Mouse (Mus musculus): Measurements from ENCODE around the gene Mterf4. TPM values are rescaled to one million over a fixed set of nuclear protein-coding genes. Genes with fewer than 3 reads are reported as not detected.

Gene Mterf4
- polyA plus RNA-seq (2014; fragmentation: Nextera tagmentation; extraction: Ambion mirVana), result 28.6 and 31.3 TPM in 2 replicates

- H3K27me3 ChIP-seq (ENCODE audit: control insufficient read depth, insufficient read depth, low read length), result no peaks in the 10 kb centered on the region
- H3K36me3 ChIP-seq (ENCODE audit: control insufficient read depth, insufficient read depth, low read length), result peaks cover 31% of the 10 kb centered on the region
- peaks cover 7% of the 10 kb centered on the region; the same call in 1 of the 2 replicates for H3K4me1 ChIP-seq (ENCODE audit: control insufficient read depth, insufficient read depth, low read length)
- H3K9me3 ChIP-seq (ENCODE audit: control insufficient read depth, low read depth, low read length), result no peaks in the 10 kb centered on the region
- peak within 1 kb of the TSS; percentile 76 for H3K4me2 ChIP-seq (replicated peaks; ENCODE audit: low read depth, low read length)
- 7% methylated on average over 36 of the region's 36 CpGs for WGBS
- H3K9ac ChIP-seq (replicated peaks; ENCODE audit: low read depth, low read length), result peak within 1 kb of the TSS; percentile 52
- peak within 1 kb of the TSS; percentile 27; the same call in 1 of the 2 replicates for H3K27ac ChIP-seq (ENCODE audit: low read length)
- peak; percentile 94 for ATAC-seq (ENCODE audit: insufficient number of reproducible peaks, insufficient read depth, low FRiP score, low read depth)
- H3K4me3 ChIP-seq (ENCODE audit: low read depth, low read length), result peak within 1 kb of the TSS; percentile 95
Observed at GRCm38 (mm10) chr1:93305581-93306337, at the start of gene Mterf4. Gene Mterf4 (minus strand): TSS chr1:93305915.

GRCm38 (mm10) chr1:93352724-93353123 is 47.0 kb upstream of the Mterf4 start:
- H3K36me3 ChIP-seq (ENCODE audit: control insufficient read depth, insufficient read depth, low read length), result peaks cover 66% of the 10 kb centered on the region
- no peak overlapping the region for H3K9ac ChIP-seq (replicated peaks; ENCODE audit: low read depth, low read length)
- H3K27me3 ChIP-seq (ENCODE audit: control insufficient read depth, insufficient read depth, low read length), result no peaks in the 10 kb centered on the region
- 92% methylated on average over 2 of the region's 2 CpGs for WGBS
- no peak overlapping the region for H3K27ac ChIP-seq (ENCODE audit: low read length)
- ATAC-seq (ENCODE audit: insufficient number of reproducible peaks, insufficient read depth, low FRiP score, low read depth), result no peak
- H3K4me1 ChIP-seq (ENCODE audit: control insufficient read depth, insufficient read depth, low read length), result no peaks in the 10 kb centered on the region
- no peaks in the 10 kb centered on the region for H3K9me3 ChIP-seq (ENCODE audit: control insufficient read depth, low read depth, low read length)
- no peak overlapping the region for H3K4me3 ChIP-seq (ENCODE audit: low read depth, low read length)
- no peak overlapping the region for H3K4me2 ChIP-seq (replicated peaks; ENCODE audit: low read depth, low read length)

GRCm38 (mm10) chr1:93349701-93350100 is 44.0 kb upstream of the Mterf4 start:
- ATAC-seq (ENCODE audit: insufficient number of reproducible peaks, insufficient read depth, low FRiP score, low read depth), result no peak
- Histone ChIP-seq H3K27ac (ENCODE audit: low read length) (no peak overlapping the region), H3K27me3 (ENCODE audit: control insufficient read depth, insufficient read depth, low read length) (no peaks in the 10 kb centered on the region), H3K9ac (replicated peaks; ENCODE audit: low read depth, low read length) (no peak overlapping the region), H3K4me1 (ENCODE audit: control insufficient read depth, insufficient read depth, low read length) (0 out of 2 replicates have a peak, but pooled peaks cover under 1% of the 10 kb centered on the region), H3K4me2 (replicated peaks; ENCODE audit: low read depth, low read length) (no peak overlapping the region), H3K4me3 (ENCODE audit: low read depth, low read length) (no peak overlapping the region), H3K9me3 (ENCODE audit: control insufficient read depth, low read depth, low read length) (no peaks in the 10 kb centered on the region), H3K36me3 (ENCODE audit: control insufficient read depth, insufficient read depth, low read length) (peaks cover 59% of the 10 kb centered on the region)
- 85% methylated on average over 4 of the region's 4 CpGs for WGBS

- ATAC-seq (ENCODE audit: insufficient number of reproducible peaks, insufficient read depth, low FRiP score, low read depth), result no peak
- WGBS, result 88% methylated on average over 5 of the region's 5 CpGs
Observed at GRCm38 (mm10) chr1:93347176-93347575, 41.5 kb upstream of the Mterf4 start.

GRCm38 (mm10) chr1:93343504-93344047 is 37.9 kb upstream of the Mterf4 start:
- WGBS, result under 1% methylated on average over 39 of the region's 39 CpGs
- H3K27ac ChIP-seq (ENCODE audit: low read length), result peak overlapping the region; percentile 69; the same call in 1 of the 2 replicates
- no peaks in the 10 kb centered on the region for H3K27me3 ChIP-seq (ENCODE audit: control insufficient read depth, insufficient read depth, low read length)
- ATAC-seq (ENCODE audit: insufficient number of reproducible peaks, insufficient read depth, low FRiP score, low read depth), result peak; percentile 95
- H3K9ac ChIP-seq (replicated peaks; ENCODE audit: low read depth, low read length), result peak overlapping the region; percentile 65
- peak overlapping the region; percentile 79 for H3K4me2 ChIP-seq (replicated peaks; ENCODE audit: low read depth, low read length)
- H3K4me3 ChIP-seq (ENCODE audit: low read depth, low read length), result peak overlapping the region; percentile 93
- H3K36me3 ChIP-seq (ENCODE audit: control insufficient read depth, insufficient read depth, low read length), result peaks cover 16% of the 10 kb centered on the region
- no peaks in the 10 kb centered on the region for H3K9me3 ChIP-seq (ENCODE audit: control insufficient read depth, low read depth, low read length)
- peaks cover 11% of the 10 kb centered on the region; the same call in 1 of the 2 replicates for H3K4me1 ChIP-seq (ENCODE audit: control insufficient read depth, insufficient read depth, low read length)

More at GRCm38 (mm10) chr1:93347176-93347575, 41.5 kb upstream of the Mterf4 start:
- H3K9ac ChIP-seq (replicated peaks; ENCODE audit: low read depth, low read length), result no peak overlapping the region
- no peaks in the 10 kb centered on the region for H3K27me3 ChIP-seq (ENCODE audit: control insufficient read depth, insufficient read depth, low read length)
- no peaks in the 10 kb centered on the region for H3K9me3 ChIP-seq (ENCODE audit: control insufficient read depth, low read depth, low read length)
- H3K27ac ChIP-seq (ENCODE audit: low read length), result no peak overlapping the region
- H3K4me2 ChIP-seq (replicated peaks; ENCODE audit: low read depth, low read length), result no peak overlapping the region
- no peak overlapping the region for H3K4me3 ChIP-seq (ENCODE audit: low read depth, low read length)
- peaks cover 36% of the 10 kb centered on the region for H3K36me3 ChIP-seq (ENCODE audit: control insufficient read depth, insufficient read depth, low read length)
- H3K4me1 ChIP-seq (ENCODE audit: control insufficient read depth, insufficient read depth, low read length), result peaks cover 7% of the 10 kb centered on the region; the same call in 1 of the 2 replicates

GRCm38 (mm10) chr1:93342648-93343503 is 37.2 kb upstream of the Mterf4 start, which contains the start of the genes Ppp1r7 and Pask:
Gene Ppp1r7 (plus strand): TSS chr1:93342854.
Gene Pask (minus strand): TSS chr1:93343482.
- peak; percentile 96 for ATAC-seq (ENCODE audit: insufficient number of reproducible peaks, insufficient read depth, low FRiP score, low read depth)
- no peaks in the 10 kb centered on the region for H3K27me3 ChIP-seq (ENCODE audit: control insufficient read depth, insufficient read depth, low read length)
- under 1% methylated on average over 63 of the region's 63 CpGs for WGBS

GRCm38 (mm10) chr1:93334621-93335020 is 28.9 kb upstream of the Mterf4 start:
- Histone ChIP-seq H3K9ac (replicated peaks; ENCODE audit: low read depth, low read length) (no peak overlapping the region), H3K27ac (ENCODE audit: low read length) (no peak overlapping the region), H3K36me3 (ENCODE audit: control insufficient read depth, insufficient read depth, low read length) (peaks cover 20% of the 10 kb centered on the region; the same call in 1 of the 2 replicates), H3K9me3 (ENCODE audit: control insufficient read depth, low read depth, low read length) (no peaks in the 10 kb centered on the region), H3K4me2 (replicated peaks; ENCODE audit: low read depth, low read length) (no peak overlapping the region), H3K4me3 (ENCODE audit: low read depth, low read length) (no peak overlapping the region), H3K4me1 (ENCODE audit: control insufficient read depth, insufficient read depth, low read length) (no peaks in the 10 kb centered on the region), H3K27me3 (ENCODE audit: control insufficient read depth, insufficient read depth, low read length) (no peaks in the 10 kb centered on the region)
- 78% methylated on average over 2 of the region's 2 CpGs for WGBS
- ATAC-seq (ENCODE audit: insufficient number of reproducible peaks, insufficient read depth, low FRiP score, low read depth), result no peak

More at GRCm38 (mm10) chr1:93342648-93343503, 37.2 kb upstream of the Mterf4 start, which contains the start of the genes Ppp1r7 and Pask:
- H3K9me3 ChIP-seq (ENCODE audit: control insufficient read depth, low read depth, low read length), result no peaks in the 10 kb centered on the region
- peak within 1 kb of the TSS; percentile 79 for H3K4me2 ChIP-seq (replicated peaks; ENCODE audit: low read depth, low read length)
- peak within 1 kb of the TSS; percentile 65 for H3K9ac ChIP-seq (replicated peaks; ENCODE audit: low read depth, low read length)
- peak within 1 kb of the TSS; percentile 69; the same call in 1 of the 2 replicates for H3K27ac ChIP-seq (ENCODE audit: low read length)
- peaks cover 11% of the 10 kb centered on the region; the same call in 1 of the 2 replicates for H3K4me1 ChIP-seq (ENCODE audit: control insufficient read depth, insufficient read depth, low read length)
- H3K4me3 ChIP-seq (ENCODE audit: low read depth, low read length), result peak within 1 kb of the TSS; percentile 93
- peaks cover 16% of the 10 kb centered on the region for H3K36me3 ChIP-seq (ENCODE audit: control insufficient read depth, insufficient read depth, low read length)

- H3K9ac ChIP-seq (replicated peaks; ENCODE audit: low read depth, low read length), result no peak overlapping the region
- H3K27me3 ChIP-seq (ENCODE audit: control insufficient read depth, insufficient read depth, low read length), result no peaks in the 10 kb centered on the region
- WGBS, result 86% methylated on average over 3 of the region's 3 CpGs
- H3K36me3 ChIP-seq (ENCODE audit: control insufficient read depth, insufficient read depth, low read length), result peaks cover 22% of the 10 kb centered on the region
- H3K27ac ChIP-seq (ENCODE audit: low read length), result no peak overlapping the region
- no peaks in the 10 kb centered on the region for H3K9me3 ChIP-seq (ENCODE audit: control insufficient read depth, low read depth, low read length)
- no peaks in the 10 kb centered on the region for H3K4me1 ChIP-seq (ENCODE audit: control insufficient read depth, insufficient read depth, low read length)
- no peak overlapping the region for H3K4me2 ChIP-seq (replicated peaks; ENCODE audit: low read depth, low read length)
- H3K4me3 ChIP-seq (ENCODE audit: low read depth, low read length), result no peak overlapping the region
- ATAC-seq (ENCODE audit: insufficient number of reproducible peaks, insufficient read depth, low FRiP score, low read depth), result no peak
Observed at GRCm38 (mm10) chr1:93326446-93326845, 20.7 kb upstream of the Mterf4 start.

Data from stomach, embryonic 14.5 days (tissue).